Comparison of ENCODE assay signal across 13 mouse cellular contexts in genomic region chr14:34944390-34944979, GRCm38 (mm10).
DNase-seq lines count a peak whose midpoint lies in the region; ATAC-seq and TF ChIP-seq lines count a peak whose summit lies in the region.
"Had no signal": no experiment of that assay in that cellular context is flagged by ENCODE, and none has a peak within 500 bp of the region (broad histone marks: within the 10 kb centered on the region; RNA-seq: fewer than 3 reads in every experiment).

No protein-coding gene starts in this region.

- H3K27ac ChIP-seq in midbrain, embryonic 14.5 days (replicated peaks; ENCODE audit: low read depth, low read length), result no peak overlapping the region
- no peak overlapping the region for H3K27ac ChIP-seq in midbrain, embryonic 10.5 days (replicated peaks)
- peak overlapping the region; percentile 53; the same call in 1 of the 2 replicates for H3K27ac ChIP-seq in left cerebral cortex, adult 2 months
- H3K27ac ChIP-seq: liver, embryonic 14.5 days; macrophage had no signal

- no peak for ATAC-seq in midbrain, embryonic 14.5 days (ENCODE audit: low FRiP score, low TSS enrichment)
- ATAC-seq: intestine, embryonic 16.5 days had no signal

- no peaks in the 10 kb centered on the region for H3K36me3 ChIP-seq in midbrain, embryonic 14.5 days (ENCODE audit: control insufficient read depth, insufficient read depth, low read length)
- no peaks in the 10 kb centered on the region for H3K36me3 ChIP-seq in midbrain, embryonic 10.5 days
- H3K36me3 ChIP-seq: heart, embryonic 12.5 days had no signal

- no peaks in the 10 kb centered on the region for H3K9me3 ChIP-seq in midbrain, embryonic 14.5 days (ENCODE audit: control insufficient read depth, low read length)
- H3K9me3 ChIP-seq in midbrain, embryonic 10.5 days (replicated peaks), result no peaks in the 10 kb centered on the region
- H3K9me3 ChIP-seq: heart, embryonic 12.5 days had no signal

- no peak overlapping the region for H3K4me3 ChIP-seq in midbrain, embryonic 14.5 days (replicated peaks; ENCODE audit: low read depth, low read length)
- no peak overlapping the region for H3K4me3 ChIP-seq in midbrain, embryonic 10.5 days
- H3K4me3 ChIP-seq in left cerebral cortex, adult 2 months, result no peak overlapping the region
- H3K4me3 ChIP-seq: heart, embryonic 12.5 days had no signal

- DNase-seq in midbrain, embryonic 14.5 days, result peak; percentile 27
- DNase-seq in midbrain, embryonic 10.5 days (ENCODE audit: low spot score), result no peak
- peak; percentile 45 to 63 for DNase-seq in frontal cortex, postnatal 36 days (ENCODE audit: low spot score in 2 of 2)
- DNase-seq in left cerebral cortex, adult 2 months (ENCODE audit: extremely low spot score in 1 of 2, low spot score in 2 of 2), result peak in 1 of 2 experiments; percentile 47
- peak; percentile 51 for DNase-seq in telencephalon, adult 2 months (ENCODE audit: low read depth, low spot score)
- no peak for DNase-seq in T-cell, adult 2 months (ENCODE audit: low spot score)
- no peak for DNase-seq in ovary, postnatal 36 days (ENCODE audit: low spot score)
- DNase-seq: kidney, postnatal 4 days; thymus, postnatal 4 days had no signal

- intact Hi-C loops in left cerebral cortex, adult 2 months (cut with DNase I), result no loop called here

- no peak overlapping the region for H3K4me2 ChIP-seq in midbrain, embryonic 14.5 days (ENCODE audit: low read length)
- H3K4me2 ChIP-seq: heart, embryonic 12.5 days had no signal

- WGBS in midbrain, embryonic 14.5 days, result 89% methylated on average over 14 of the region's 14 CpGs
- WGBS in midbrain, embryonic 10.5 days, result 93% methylated on average over 14 of the region's 14 CpGs

- no peaks in the 10 kb centered on the region for H3K27me3 ChIP-seq in midbrain, embryonic 14.5 days (ENCODE audit: control insufficient read depth, insufficient read depth, low read length)
- no peaks in the 10 kb centered on the region for H3K27me3 ChIP-seq in midbrain, embryonic 10.5 days (ENCODE audit: low read depth, poor library complexity, severe bottlenecking)
- H3K27me3 ChIP-seq: heart, embryonic 12.5 days had no signal

- no peak overlapping the region for H3K9ac ChIP-seq in midbrain, embryonic 14.5 days (replicated peaks; ENCODE audit: low read length)
- H3K9ac ChIP-seq: heart, embryonic 12.5 days; liver, embryonic 14.5 days had no signal

- TF ChIP-seq CTCF in left cerebral cortex, adult 2 months (IDR thresholded peaks at IDR 0.05), result no peak

- 0 out of 2 replicates have a peak, but pooled peaks cover 3% of the 10 kb centered on the region for H3K4me1 ChIP-seq in midbrain, embryonic 14.5 days (ENCODE audit: control insufficient read depth, insufficient read depth, low read length)
- H3K4me1 ChIP-seq in midbrain, embryonic 10.5 days, result no peaks in the 10 kb centered on the region
- H3K4me1 ChIP-seq: heart, embryonic 12.5 days had no signal

Comparison
In these comparisons a context has a peak if more than half of its experiments do, and no peak if none do; other contexts are left out.
1. DNase-seq: peak in midbrain, embryonic 14.5 days (single experiment), frontal cortex, postnatal 36 days (2 of 2) and telencephalon, adult 2 months (single experiment); none in midbrain, embryonic 10.5 days (single experiment), T-cell, adult 2 months (single experiment) and ovary, postnatal 36 days (single experiment).